Mouse (Mus musculus): ENCODE data around the gene 6430571L13Rik.
"Not testable (repeated sequence)": the region's sequence is repeated elsewhere in the genome, so short reads cannot be mapped to it uniquely, and the experiment has no call there.

Gene 6430571L13Rik

DNA sequence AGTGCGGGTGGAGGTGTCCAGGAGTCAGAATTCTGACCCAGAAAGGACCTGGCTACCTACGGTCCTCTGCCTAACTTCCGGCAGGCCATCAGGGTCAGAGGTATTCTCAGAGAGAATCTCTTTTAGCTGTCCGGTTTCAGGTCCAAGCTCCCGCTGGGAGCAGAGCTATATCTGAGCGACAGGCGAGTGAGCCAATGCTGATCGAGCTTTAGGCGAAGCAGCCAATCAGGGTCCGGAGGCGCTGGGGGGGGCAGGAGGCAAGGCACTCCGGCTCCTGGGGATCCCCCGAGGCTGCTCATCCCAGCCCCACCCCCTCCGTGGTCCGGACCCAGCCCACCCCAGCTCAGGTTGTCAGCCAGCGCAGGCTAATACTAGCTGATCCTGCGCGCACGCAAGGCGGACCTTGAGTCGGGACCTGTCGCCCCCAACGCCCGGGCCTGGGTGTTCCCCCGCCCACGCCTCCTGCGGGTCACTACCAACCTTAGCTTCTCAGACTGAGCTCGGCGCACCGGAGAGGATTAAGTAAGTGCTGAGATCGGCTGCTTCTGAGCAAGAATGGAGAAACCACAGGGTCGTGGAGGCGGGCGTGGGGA is at the start of gene 6430571L13Rik:
Gene 6430571L13Rik (plus strand): TSS at position 336 of the 593 bp plus-strand sequence.
- peak; percentile 96 for DNase-seq

DNA sequence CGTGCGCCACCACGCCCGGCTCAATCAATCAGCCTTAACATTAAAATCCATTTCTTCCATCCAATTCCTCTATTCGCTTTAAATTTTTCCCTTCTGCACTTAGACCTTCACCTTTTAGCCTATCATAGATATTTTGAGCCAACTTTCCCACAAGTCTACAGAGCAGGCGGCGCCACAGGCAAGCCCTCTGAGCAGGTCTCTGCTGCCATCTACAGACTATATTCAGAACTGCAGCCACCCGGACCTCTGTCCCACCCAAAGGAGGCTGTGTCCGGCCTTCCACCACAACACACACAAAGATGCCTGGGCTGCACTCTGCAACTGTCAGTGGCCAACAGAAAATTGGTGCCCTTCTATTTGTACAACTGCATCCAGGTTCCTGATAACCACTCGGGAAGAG is 49.5 kb upstream of the 6430571L13Rik start:
- peak; percentile 93 for DNase-seq

DNA sequence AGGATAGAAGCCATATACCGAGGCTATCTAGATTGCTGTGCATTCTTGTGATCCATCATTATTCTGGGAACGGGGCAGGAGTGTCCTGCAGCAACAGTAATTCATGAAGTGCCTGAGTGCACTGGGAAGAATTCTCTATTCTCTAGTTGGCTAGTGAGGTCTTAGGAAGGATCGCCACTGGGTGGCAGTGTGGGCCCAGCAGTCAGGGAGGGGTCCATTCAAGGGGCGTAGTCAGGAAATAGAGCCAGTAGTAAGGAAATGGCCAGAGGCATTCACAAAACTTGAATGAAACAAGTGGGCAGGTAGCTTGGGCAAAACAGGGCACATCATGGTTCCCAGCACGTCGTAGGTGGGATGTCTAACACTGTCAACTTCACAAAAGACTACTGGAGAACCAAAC is 46.2 kb upstream of the 6430571L13Rik start:
- DNase-seq = peak; percentile 92

DNA sequence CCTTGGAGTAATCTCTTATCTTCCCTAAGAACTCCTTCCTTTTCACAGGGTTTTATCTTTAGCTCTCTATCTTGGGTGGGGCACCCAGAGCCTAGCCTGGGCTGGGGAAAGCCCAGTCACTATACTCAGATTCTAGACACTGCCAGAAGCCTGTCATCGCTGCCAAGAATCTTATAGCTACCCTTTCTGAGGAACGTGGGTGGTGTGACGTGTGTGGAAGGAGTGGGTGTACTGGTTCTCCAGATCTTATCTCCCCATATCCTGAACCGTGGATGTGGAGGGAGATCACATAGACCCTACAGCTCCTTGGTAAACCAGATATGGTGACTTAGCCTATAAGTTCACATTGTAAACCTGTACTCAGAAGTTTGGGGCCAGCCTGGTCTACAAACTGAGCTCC is 44.8 kb upstream of the 6430571L13Rik start:
- peak; percentile 46 for DNase-seq

DNA sequence AAGGTAGTCTGAATTCAATTTTAAA is 44.6 kb upstream of the 6430571L13Rik start, which contains the start of gene Cish:
Gene Cish (plus strand): TSS at position 11 of the 25 bp plus-strand sequence.
- no peak for DNase-seq

DNA sequence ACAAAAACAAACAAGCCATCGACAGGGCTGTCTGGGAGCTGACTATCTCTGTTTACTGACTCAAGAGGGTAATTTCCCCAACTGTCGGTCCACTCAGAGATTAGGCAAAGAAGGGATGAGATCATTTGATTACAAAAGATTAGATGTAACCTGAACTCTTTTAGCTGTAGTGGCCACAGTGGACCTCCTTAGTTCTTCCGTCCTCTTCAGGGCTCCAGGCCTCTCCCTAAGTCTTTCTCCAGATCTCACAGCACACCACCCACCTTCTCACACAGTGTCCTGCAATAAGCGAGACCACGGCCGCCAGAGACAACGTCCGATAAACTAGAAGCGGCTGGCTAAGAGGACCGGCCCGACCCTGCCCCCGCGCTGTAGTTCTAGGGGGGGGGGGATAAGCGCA is 44.4 kb upstream of the 6430571L13Rik start:
- DNase-seq = no peak

DNA sequence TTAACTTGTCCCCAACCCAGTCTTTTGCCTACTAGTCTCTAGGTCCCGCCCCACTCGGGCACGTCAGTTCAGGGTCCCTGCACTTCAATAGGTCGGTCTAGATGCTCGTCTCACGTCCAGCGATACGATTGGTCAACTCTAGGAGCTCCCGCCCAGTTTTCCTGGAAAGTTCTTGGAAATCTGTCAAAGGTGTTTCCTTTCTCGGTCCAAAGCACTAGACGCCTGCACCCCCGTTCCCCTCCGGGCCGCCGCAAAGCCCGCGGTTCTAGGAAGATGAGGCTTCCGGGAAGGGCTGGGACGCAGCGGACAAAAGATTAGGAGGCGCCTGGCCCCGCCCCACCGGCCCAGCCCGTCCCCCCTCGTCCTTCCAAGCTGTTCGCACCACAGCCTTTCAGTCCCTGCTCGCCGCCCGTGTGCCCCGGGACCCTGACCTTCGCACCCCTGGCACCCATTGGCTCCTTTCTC is 43.9 kb upstream of the 6430571L13Rik start:
- DNase-seq = peak; percentile 95

DNA sequence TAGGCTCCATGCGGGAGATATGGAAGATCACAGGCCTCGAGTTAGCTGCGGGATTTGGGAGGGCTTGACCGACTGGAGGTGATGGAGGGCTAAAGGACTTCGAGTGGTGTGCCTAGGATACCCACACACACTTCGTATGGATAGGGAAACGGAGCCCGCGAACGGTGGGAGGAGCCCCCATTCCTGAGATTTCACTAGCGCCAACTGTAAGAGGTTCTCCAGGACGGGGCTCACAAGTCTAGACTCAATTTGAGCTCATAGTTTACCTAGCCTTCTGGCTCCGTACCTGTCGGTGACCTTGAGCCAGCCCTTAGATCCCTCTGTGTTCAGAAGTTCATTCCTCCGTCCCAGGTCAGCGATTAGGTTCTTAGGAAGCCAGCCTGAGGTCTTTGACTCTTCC is 43.3 kb upstream of the 6430571L13Rik start:
- DNase-seq = peak; percentile 47

DNA sequence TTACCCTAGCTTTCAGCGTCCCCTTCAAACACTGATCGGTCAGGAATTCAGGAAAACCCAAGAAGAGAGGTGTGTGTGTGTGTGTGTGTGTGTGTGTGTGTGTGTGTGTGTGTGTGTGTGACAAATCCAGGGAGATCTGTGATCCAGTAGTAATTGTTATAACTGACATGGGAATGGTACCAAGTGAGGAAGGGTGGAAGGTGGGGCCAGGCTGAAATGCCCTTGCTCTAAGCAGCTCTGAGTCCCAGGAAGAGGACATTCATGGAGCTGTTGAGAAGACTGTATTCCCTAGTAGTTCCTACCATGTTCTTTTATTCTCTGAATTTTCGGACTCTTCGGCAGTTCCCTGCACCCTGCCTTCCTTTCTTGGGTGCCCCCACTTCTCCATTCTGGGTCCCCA is 42.7 kb upstream of the 6430571L13Rik start:
- DNase-seq = no peak

DNA sequence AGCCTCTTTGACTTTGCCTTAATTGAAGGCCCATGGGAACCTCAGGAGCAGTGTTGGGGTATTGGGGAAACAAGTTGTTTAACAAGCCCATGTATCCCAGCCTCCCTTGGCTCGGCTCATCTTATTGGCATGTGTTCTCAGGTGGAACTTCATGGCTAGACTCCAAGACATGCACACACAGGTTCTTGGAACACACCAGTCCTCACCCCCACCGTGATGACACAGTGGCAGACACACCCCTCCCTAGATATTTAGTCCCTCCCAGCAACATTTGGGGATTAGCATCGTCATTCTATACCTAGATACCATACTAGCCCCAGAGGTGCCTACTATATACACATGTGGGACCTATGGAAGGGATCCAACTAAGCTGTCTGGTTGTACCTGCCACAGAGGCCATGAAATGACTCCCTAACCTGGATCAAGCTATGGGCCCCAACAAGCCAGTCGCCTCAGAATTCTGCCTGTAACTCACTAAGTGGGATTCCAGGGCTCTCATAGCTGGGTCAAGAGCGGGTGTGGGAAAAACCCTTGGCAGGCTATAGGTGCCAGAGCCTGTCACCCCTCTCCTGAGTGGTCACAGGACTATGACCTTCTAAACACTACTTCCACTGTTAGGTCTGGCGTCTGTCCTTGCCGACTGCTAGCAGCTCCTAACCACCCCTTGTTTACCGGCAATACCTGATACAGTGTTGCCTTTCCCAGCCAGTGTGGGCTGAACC is 42.2 kb upstream of the 6430571L13Rik start:
- DNase-seq = peak; percentile 67

DNA sequence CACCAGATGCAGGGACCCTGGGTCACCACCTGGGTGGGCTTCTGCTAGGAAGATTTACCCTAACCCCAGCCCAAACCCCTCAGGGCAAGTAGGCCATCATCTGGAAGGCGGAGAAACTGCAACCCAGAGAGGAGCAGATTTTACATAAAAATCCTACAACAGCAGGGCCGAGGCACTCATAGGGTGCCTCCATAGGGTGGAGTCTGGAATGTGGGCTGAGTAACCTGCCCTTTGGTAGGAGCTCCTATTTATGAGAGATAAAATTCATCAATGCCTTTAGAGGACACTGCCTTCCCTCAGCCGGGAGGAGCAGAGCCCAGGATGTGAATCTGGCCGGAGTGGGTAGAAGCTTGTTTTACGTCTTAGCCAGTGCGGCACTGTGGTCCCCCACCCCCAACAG is 41.5 kb upstream of the 6430571L13Rik start:
- DNase-seq = no peak

DNA sequence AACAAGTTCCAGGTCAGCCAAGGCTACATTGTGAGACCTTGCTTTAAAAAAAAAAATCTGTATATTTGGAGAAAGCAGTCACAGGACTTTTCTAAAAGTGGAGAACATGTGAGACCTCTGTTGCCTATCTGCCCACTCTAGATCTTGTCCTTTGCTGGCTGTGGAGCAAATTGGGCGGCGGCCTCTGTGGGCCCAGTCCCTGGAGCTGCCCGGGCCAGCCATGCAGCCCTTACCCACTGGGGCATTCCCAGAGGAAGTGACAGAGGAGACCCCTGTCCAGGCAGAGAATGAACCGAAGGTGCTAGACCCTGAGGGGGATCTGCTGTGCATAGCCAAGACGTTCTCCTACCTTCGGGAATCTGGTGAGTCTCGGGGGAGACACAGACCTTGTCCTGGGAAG is 40.6 kb upstream of the 6430571L13Rik start:
- no peak for DNase-seq

DNA sequence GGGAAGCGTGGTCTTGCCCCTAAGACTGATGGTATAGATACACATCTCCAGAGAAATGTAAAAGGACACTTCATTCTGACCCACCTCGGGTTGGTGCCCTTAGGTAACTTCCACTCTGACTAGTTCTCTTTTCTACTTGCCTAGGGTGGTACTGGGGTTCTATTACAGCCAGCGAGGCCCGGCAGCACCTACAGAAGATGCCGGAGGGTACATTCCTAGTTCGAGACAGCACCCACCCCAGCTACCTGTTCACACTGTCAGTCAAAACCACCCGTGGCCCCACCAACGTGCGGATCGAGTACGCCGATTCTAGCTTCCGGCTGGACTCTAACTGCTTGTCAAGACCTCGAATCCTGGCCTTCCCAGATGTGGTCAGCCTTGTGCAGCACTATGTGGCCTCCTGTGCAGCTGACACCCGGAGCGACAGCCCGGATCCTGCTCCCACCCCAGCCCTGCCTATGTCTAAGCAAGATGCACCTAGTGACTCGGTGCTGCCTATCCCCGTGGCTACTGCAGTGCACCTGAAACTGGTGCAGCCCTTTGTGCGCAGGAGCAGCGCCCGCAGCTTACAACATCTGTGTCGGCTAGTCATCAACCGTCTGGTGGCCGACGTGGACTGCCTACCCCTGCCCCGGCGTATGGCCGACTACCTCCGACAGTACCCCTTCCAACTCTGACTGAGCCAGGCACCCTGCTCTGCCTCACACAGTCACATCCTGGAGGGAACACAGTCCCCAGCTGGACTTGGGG is 40.0 kb upstream of the 6430571L13Rik start:
- DNase-seq = no peak

DNA sequence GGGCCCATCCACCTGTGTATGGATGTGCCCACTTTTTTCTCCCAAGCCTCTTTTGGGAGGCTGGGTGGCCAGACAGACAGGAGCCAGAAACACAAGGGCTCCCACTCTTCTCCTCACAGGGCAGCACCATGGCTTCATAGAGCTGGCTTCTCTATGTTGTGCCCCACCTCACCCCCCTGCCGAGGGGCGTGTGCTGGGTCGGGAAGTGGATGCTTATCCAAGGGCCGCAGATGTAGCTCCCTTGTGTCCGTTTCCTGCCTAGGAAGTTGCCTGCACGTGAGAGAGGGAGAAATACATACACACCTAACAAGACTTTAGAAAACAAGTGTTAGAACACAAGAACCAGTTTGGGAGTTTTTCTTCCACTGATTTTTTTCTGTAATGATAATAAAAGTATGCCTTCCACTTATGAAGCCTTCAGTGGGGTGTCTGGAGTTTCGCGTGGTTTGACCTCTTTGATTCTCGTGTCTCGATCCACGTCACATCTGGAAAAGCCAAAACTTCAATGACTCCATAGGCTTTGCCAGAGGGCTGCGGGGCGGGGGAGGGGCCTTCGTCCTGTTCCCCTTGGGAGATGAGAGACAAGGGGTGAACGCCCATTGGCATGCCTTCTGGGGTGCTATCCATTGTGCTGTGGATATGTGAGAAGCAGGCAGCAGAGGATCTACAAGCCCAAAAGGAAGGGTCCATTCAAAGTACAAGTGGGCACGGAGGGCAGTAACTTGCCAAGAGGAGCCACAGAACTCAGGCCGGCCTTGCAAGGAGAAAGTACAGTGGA is 38.7 kb upstream of the 6430571L13Rik start:
- DNase-seq = peak; percentile 39

DNA sequence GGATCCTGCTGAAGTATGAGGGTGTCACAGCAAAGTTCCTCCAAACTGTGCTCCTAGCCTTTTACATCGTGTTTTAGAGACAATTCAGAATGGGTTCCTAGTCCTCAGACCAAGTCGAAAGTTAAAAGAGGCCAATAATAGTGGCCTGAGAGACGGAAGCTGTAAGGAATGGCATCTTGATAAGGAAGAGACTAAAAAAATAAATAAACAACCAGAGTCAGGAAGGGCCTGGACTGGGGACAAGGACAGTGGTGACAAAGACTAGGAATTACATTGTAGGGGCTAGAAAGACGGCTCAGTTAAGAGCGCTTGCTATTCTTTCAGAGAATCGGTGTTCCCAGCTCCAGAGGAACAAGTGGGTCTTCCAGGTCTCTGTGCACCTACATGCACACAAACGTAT is 37.8 kb upstream of the 6430571L13Rik start:
- no peak for DNase-seq

DNA sequence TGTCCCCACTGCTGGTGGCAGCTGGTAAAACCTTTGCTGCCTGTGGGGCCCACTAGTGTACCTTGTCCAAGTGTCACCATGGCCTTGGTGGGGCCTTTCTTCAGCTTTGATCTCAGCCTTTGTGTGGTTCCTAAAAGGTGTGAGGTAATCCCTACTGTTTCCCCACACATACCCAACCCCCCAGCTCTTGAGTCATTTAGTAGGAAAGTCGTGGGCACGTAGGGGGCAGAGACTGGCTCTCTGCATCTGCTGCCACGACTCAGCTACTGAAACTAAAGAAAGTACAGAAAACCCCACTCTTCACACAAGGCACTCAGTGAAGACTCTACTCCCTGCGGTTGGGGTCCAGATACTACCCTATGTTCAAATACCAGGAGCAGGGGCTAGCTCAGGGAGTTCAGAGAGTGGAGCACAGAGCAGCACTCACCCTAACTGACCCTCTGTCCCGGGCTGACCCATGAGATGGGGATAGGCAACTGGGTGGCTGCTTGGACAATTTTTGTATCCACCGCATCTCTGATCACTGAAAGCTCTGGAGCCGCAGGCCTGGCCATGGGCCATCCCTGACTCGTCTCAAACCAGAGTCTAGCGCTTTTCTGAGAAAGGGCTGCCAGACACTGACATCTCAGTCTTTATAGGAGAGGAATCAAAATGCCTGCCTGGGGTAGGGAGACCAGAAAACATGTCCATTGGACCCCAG is 37.1 kb upstream of the 6430571L13Rik start:
- no peak for DNase-seq

DNA sequence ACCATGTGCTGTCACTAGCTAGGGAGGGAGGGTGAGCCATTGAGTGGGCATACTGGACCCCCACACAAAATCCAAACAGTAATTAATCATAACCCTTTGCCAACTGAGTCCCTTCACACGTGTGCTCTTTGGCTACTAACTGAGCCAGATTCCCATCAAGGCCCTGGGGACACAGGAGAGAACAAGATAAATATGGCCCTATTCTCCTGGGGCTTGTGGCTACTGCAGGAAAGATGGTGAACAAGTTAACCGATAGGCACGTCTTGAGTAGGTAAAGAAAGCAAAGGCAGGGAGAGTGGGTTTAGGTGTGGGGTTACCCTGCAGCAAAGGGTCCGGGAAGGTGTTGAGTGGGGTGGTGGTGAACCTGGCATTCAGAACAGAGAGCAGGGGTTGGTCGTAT is 36.5 kb upstream of the 6430571L13Rik start:
- DNase-seq = no peak

DNA sequence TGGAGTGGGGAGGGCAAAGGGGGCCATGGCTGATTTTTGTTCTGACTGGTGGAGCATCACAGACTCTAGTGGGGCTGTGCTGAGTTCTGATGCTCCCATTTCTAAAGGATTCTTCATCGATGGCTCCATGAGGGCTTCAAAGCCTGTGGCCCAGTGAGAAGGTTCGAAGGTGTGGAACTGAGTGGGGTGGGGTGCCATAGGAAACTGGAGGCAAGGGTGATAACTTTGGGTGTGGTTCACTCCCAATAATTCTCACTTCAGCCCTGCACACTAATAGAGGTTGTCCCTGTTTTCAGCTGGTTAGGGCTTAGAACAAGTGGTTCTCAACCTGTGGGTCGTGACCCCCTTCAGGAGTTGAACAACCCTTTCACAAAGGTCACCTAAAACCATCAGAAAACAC is 36.0 kb upstream of the 6430571L13Rik start:
- DNase-seq = no peak

DNA sequence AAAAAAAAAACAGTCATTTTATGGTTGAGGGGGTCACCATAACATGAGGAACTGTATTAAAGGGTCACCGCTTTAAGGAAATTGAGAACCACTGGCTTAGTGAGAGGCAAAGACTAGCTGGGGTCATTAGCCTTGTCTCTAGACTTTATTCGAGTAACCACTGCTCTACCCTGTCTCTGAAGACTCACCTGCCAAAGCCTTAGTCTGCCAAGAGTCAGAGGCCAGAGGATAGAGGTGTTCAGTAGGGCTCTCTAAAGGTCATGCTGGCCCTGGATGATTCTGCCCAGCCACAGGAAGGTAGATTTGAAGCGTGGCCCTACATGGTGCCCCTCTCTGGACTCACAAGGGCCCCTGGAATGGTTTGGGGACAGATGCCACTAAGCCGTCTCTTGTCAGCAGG is 35.4 kb upstream of the 6430571L13Rik start:
- no peak for DNase-seq

DNA sequence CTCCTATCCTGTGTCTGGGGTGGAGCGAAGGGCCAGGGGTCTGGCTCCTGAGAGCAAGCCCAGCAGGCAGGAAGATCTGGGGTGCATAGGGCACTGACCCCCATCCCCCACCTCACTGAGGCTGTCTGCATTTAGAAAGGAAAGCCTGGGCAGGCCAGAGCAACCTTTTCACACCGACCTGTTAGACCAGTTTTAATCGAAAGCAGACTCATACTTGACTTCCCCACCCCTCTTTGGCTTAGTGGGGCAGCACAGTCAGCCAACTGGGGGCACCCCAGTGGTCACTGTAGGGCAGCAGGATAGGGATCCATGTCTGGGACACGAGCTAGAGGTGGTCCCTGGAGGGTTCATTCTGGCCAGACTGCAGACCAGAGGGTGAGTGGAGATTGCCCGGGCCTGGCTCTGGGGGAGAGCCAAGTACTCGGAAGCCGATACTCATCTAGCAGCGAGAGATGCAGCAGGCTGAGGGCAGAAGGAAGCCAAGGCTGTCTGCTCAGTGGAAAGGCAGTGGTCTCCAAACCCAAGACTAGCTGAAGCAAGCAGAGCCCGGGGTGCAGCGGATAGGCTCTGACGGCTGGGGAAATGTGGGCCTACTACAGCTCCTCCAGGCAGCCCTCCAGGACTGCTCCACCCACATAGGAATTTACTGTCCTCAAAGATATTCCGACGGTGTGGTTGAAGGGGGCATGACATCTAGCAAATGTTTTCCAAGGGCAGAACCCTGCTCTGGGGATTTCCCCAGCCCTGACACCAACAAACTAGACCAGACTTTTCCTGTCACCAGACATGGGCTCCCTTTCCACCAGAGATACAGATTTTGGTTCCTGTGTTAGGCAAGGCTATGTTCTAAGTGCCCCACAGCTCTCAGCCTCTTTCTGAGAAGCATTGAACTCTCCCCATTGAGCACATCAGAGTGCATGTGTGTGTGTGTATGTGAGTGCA is 34.5 kb upstream of the 6430571L13Rik start:
- DNase-seq = peak; percentile 41

DNA sequence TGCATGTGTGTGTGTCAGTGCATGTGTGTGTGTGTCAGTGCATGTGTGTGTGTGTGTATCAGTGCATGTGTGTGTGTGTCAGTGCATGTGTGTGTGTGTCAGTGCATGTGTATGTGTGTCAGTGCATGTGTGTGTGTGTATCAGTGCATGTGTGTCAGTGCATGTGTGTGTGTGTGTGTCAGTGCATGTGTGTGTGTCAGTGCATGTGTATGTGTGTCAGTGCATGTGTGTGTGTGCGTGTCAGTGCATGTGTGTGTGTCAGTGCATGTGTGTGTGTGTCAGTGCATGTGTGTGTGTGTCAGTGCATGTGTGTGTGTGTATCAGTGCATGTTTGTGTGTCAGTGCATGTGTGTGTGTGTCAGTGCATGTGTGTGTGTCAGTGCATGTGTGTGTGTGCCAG is 33.7 kb upstream of the 6430571L13Rik start:
- DNase-seq = not testable (repeated sequence)
